Mouse (Mus musculus) CH12.LX (cell line): ENCODE results near the gene Acvr1. TPM values are rescaled to one million over a fixed set of nuclear protein-coding genes. Genes with fewer than 3 reads are reported as not detected.

Source experiments
- DNase-seq: peaks from one replicate; pipeline ENCODE4 v3.0.0-alpha.2; 2013; ENCODE audit errors: extremely low read depth
- H3K27ac ChIP-seq: 2 replicates; pipeline ENCODE4 v1.5.1; 2012; ENCODE audit warnings: low read depth, mild to moderate bottlenecking, control low read depth, moderate library complexity; ENCODE audit not compliant: insufficient read depth
- H3K27me3 ChIP-seq: replicated peaks from 2 replicates; pipeline ENCODE3; 2012; ENCODE audit warnings: inconsistent platforms
- H3K36me3 ChIP-seq, 2 experiments: replicated peaks in 1 of 2; 2 replicates each; pipeline versions ENCODE3 to v1.6.1; 2012; ENCODE audit warnings: inconsistent platforms in 1 of 2, low read length in 1 of 2, mild to moderate bottlenecking in 1 of 2, mixed read lengths in 1 of 2, moderate library complexity in 1 of 2; ENCODE audit not compliant: control insufficient read depth in 1 of 2, insufficient read depth in 1 of 2
- H3K4me1 ChIP-seq, 2 experiments: 2 replicates each; pipeline ENCODE4 v1.6.1; 2012; ENCODE audit warnings: inconsistent platforms in 1 of 2, moderate library complexity in 1 of 2; ENCODE audit not compliant: insufficient read depth in 2 of 2, control insufficient read depth in 1 of 2
- H3K4me2 ChIP-seq: 2 replicates; pipeline ENCODE4 v1.6.1; 2012; ENCODE audit warnings: low read depth, mild to moderate bottlenecking, control low read depth; ENCODE audit not compliant: poor library complexity, insufficient read depth, severe bottlenecking
- H3K4me3 ChIP-seq, 3 experiments: fragments of 150-350 bp in 1 of 3; sonication (generic) in 1 of 3; replicated peaks in 1 of 3; 2 replicates each; pipeline versions ENCODE3 to v1.5.1; 2011 to 2012; ENCODE audit warnings: low read depth in 2 of 3, low read length in 2 of 3, mild to moderate bottlenecking in 2 of 3, moderate library complexity in 2 of 3, control low read depth in 1 of 3, improper control_type of control experiment in 1 of 3, inconsistent platforms in 1 of 3, mixed read lengths in 1 of 3; ENCODE audit not compliant: poor library complexity in 1 of 3
- H3K79me2 ChIP-seq: replicated peaks from 2 replicates; pipeline ENCODE4 v1.6.1; 2012; ENCODE audit warnings: mild to moderate bottlenecking, moderate library complexity; ENCODE audit not compliant: control insufficient read depth, poor library complexity, insufficient read depth, severe bottlenecking; ENCODE audit errors: extremely low read depth
- H3K9ac ChIP-seq: 2 replicates; pipeline ENCODE4 v1.6.1; 2012; ENCODE audit warnings: low read depth, mild to moderate bottlenecking, control low read depth, moderate library complexity; ENCODE audit not compliant: insufficient read depth
- H3K9me3 ChIP-seq: replicated peaks from 2 replicates; pipeline ENCODE3; 2012; ENCODE audit warnings: low read length, inconsistent platforms, mixed read lengths
- BHLHE40 ChIP-seq: IDR thresholded peaks from 2 replicates; pipeline ENCODE4 v1.6.1; 2011; ENCODE audit warnings: mild to moderate bottlenecking, low read depth, low read length, improper control_type of control experiment
- CHD1 ChIP-seq: IDR thresholded peaks from 2 replicates; pipeline ENCODE4 v1.6.1; 2012; ENCODE audit warnings: low read depth, low read length, improper control_type of control experiment, inconsistent platforms
- ELF1 ChIP-seq: IDR thresholded peaks from 2 replicates; pipeline ENCODE4 v1.6.1; 2014; ENCODE audit warnings: low read depth, mild to moderate bottlenecking, inconsistent platforms, low read length, improper control_type of control experiment
- GABPA ChIP-seq: IDR thresholded peaks from 2 replicates; pipeline ENCODE4 v1.6.1; 2012; ENCODE audit warnings: low read depth, low read length, improper control_type of control experiment, inconsistent platforms; ENCODE audit not compliant: insufficient replicate concordance
- HCFC1 ChIP-seq: IDR thresholded peaks from 2 replicates; pipeline ENCODE4 v1.6.1; 2012; ENCODE audit warnings: low read depth, mild to moderate bottlenecking, inconsistent platforms, low read length, improper control_type of control experiment
- IRF4 ChIP-seq: IDR thresholded peaks from 2 replicates; pipeline ENCODE4 v1.6.1; 2014; ENCODE audit warnings: low read depth, mild to moderate bottlenecking, inconsistent platforms, low read length, improper control_type of control experiment
- JUND ChIP-seq: conservative IDR thresholded peaks from 2 replicates; pipeline ENCODE4 v1.6.1; 2011; ENCODE audit warnings: low read depth, low read length, improper control_type of control experiment
- KAT2A ChIP-seq: IDR thresholded peaks from 2 replicates; pipeline ENCODE4 v1.6.1; 2012; ENCODE audit warnings: low read length, improper control_type of control experiment, inconsistent platforms; ENCODE audit not compliant: insufficient replicate concordance
- MAX ChIP-seq: IDR thresholded peaks from 2 replicates; pipeline ENCODE4 v1.6.1; 2011; ENCODE audit warnings: low read length, improper control_type of control experiment
- MAZ ChIP-seq: IDR thresholded peaks from 2 replicates; pipeline ENCODE4 v1.6.1; 2012; ENCODE audit warnings: low read depth, mild to moderate bottlenecking, inconsistent platforms, low read length, improper control_type of control experiment, moderate library complexity
- MEF2A ChIP-seq: IDR thresholded peaks from 2 replicates; pipeline ENCODE4 v1.6.1; 2014; ENCODE audit warnings: low read depth, mild to moderate bottlenecking, inconsistent platforms, low read length, improper control_type of control experiment, borderline replicate concordance
- NELFE ChIP-seq: IDR thresholded peaks from 2 replicates; pipeline ENCODE4 v1.6.1; 2011; ENCODE audit warnings: low read depth, low read length, improper control_type of control experiment
- NRF1 ChIP-seq: IDR thresholded peaks from 2 replicates; pipeline ENCODE4 v1.6.1; 2014; ENCODE audit warnings: low read depth, mild to moderate bottlenecking, inconsistent platforms, low read length, improper control_type of control experiment, moderate library complexity
- POLR2A ChIP-seq: IDR thresholded peaks from 2 replicates; pipeline ENCODE4 v1.6.1; 2011; ENCODE audit warnings: low read depth, mild to moderate bottlenecking, improper control_type of control experiment, low read length
- POLR2AphosphoS2 ChIP-seq: IDR thresholded peaks from 2 replicates; pipeline ENCODE4 v1.6.1; 2011; ENCODE audit warnings: low read depth, low read length, improper control_type of control experiment
- RCOR1 ChIP-seq: conservative IDR thresholded peaks from 2 replicates; pipeline ENCODE4 v1.6.1; 2012; ENCODE audit warnings: low read depth, mild to moderate bottlenecking, inconsistent platforms, low read length, improper control_type of control experiment
- SIN3A ChIP-seq: IDR thresholded peaks from 2 replicates; pipeline ENCODE4 v1.6.1; 2012; ENCODE audit warnings: low read length, improper control_type of control experiment, inconsistent platforms
- TBP ChIP-seq: conservative IDR thresholded peaks from 2 replicates; pipeline ENCODE4 v1.6.1; 2011; ENCODE audit warnings: low read depth, low read length, improper control_type of control experiment
- TCF12 ChIP-seq: IDR thresholded peaks from 2 replicates; pipeline ENCODE4 v1.6.1; 2014; ENCODE audit warnings: low read depth, mild to moderate bottlenecking, inconsistent platforms, low read length, improper control_type of control experiment
- USF1 ChIP-seq: IDR thresholded peaks from 2 replicates; pipeline ENCODE4 v1.6.1; 2014; ENCODE audit warnings: low read depth, mild to moderate bottlenecking, inconsistent platforms, low read length, improper control_type of control experiment
- ZKSCAN1 ChIP-seq: IDR thresholded peaks from 2 replicates; pipeline ENCODE4 v1.6.1; 2012; ENCODE audit warnings: low read depth, inconsistent platforms, low read length, improper control_type of control experiment, borderline replicate concordance
- dilution Hi-C: fragments of 300-500 bp; cut with MboI; formaldehyde crosslinking; loops from 2 replicates; pipeline ENCODE4 v1.14.3; 2020; ENCODE audit warnings: low sequenced_read_pairs; ENCODE audit not compliant: extremely low pct_unique_long_range_greater_than_20kb, extremely low pct_ligation_motif_present
- in situ Hi-C: fragments of 300-500 bp; cut with MboI; formaldehyde crosslinking; loops from 3 replicates; pipeline ENCODE4 v1.14.3; 2019; ENCODE audit warnings: low sequenced_read_pairs, low pct_ligation_motif_present, low pct_unique_long_range_greater_than_20kb, mixed read lengths
- polyA plus RNA-seq: library from polyadenylated mRNA; unstranded; fragments of >175 nt; gene quantifications from 2 replicates; pipeline ENCODE4 v1.2.1, GENCODE M21; 2012; ENCODE audit warnings: low read depth; ENCODE audit not compliant: insufficient read length
- total RNA-seq, 2 experiments: library from RNA; depleted of rRNA; stranded (reverse); fragments of 300-350 nt in 1 of 2; fragments of >200 nt in 1 of 2; gene quantifications; 2 replicates each; pipeline ENCODE4 v1.2.3; 2012 to 2014

Gene Acvr1
- total and polyA plus RNA-seq, 3 experiments, result not detected

GRCm38 (mm10) chr2:58568841-58569645, 2.1 kb upstream of the Acvr1 start:
- dilution Hi-C loops (no loop called here), in situ Hi-C loops (no loop called here)
- H3K4me1 ChIP-seq, result no peaks in the 10 kb centered on the region
- no peaks in the 10 kb centered on the region for H3K27me3 ChIP-seq
- no peak for DNase-seq
- H3K4me2 ChIP-seq, result no peak overlapping the region
- H3K4me3 ChIP-seq, result no peak overlapping the region
- TF ChIP-seq MAX, result no peak
- no peak for TF ChIP-seq MEF2A
- TF ChIP-seq SIN3A, result no peak
- no peak for TF ChIP-seq MAZ
- TF ChIP-seq POLR2AphosphoS2, result no peak
- TF ChIP-seq KAT2A, result no peak
- TF ChIP-seq JUND, result no peak
- TF ChIP-seq TBP, result no peak
- no peak for TF ChIP-seq RCOR1
- H3K9me3 ChIP-seq, result peaks cover 31% of the 10 kb centered on the region
- H3K27ac ChIP-seq, result no peak overlapping the region
- H3K9ac ChIP-seq, result no peak overlapping the region
- H3K36me3 ChIP-seq, result no peaks in the 10 kb centered on the region
- no peaks in the 10 kb centered on the region for H3K79me2 ChIP-seq

- Histone ChIP-seq H3K36me3 (no peaks in the 10 kb centered on the region), H3K79me2 (no peaks in the 10 kb centered on the region), H3K27me3 (no peaks in the 10 kb centered on the region), H3K9ac (no peak overlapping the region), H3K4me3 (no peak overlapping the region), H3K4me2 (no peak overlapping the region), H3K27ac (no peak overlapping the region), H3K4me1 (no peaks in the 10 kb centered on the region), H3K9me3 (peaks cover 34% of the 10 kb centered on the region)
- no peak for DNase-seq
- no peak for TF ChIP-seq CHD1
- TF ChIP-seq HCFC1, result no peak
- TF ChIP-seq NRF1, result no peak
- no peak for TF ChIP-seq GABPA
- no peak for TF ChIP-seq TCF12
- TF ChIP-seq ELF1, result no peak
- no peak for TF ChIP-seq MAZ
- TF ChIP-seq BHLHE40, result no peak
- TF ChIP-seq POLR2AphosphoS2, result no peak
- TF ChIP-seq ZKSCAN1, result no peak
- no peak for TF ChIP-seq JUND
- no peak for TF ChIP-seq NELFE
- no peak for TF ChIP-seq USF1
- no peak for TF ChIP-seq IRF4
- TF ChIP-seq KAT2A, result no peak
- no peak for TF ChIP-seq POLR2A
- in situ Hi-C loops, result no loop called here
- dilution Hi-C loops, result no loop called here
Measured at GRCm38 (mm10) chr2:58567866-58568719, 1.1 kb upstream of the Acvr1 start.
